ENCODE assay signal across 11 mouse cellular contexts in genomic region chr16:7146454-7146853, GRCm38 (mm10).
DNase-seq lines count a peak whose midpoint lies in the region; ATAC-seq lines count a peak whose summit lies in the region.
"Had no signal": no experiment of that assay in that cellular context is flagged by ENCODE, and none has a peak within 500 bp of the region (broad histone marks: within the 10 kb centered on the region; RNA-seq: fewer than 3 reads in every experiment).

No protein-coding gene starts in this region.

- H3K4me1 ChIP-seq in midbrain, embryonic 10.5 days, result peaks cover 47% of the 10 kb centered on the region
- peaks cover 23% of the 10 kb centered on the region for H3K4me1 ChIP-seq in midbrain, embryonic 11.5 days (ENCODE audit: control insufficient read depth, insufficient read depth, low read length)
- H3K4me1 ChIP-seq in hindbrain, embryonic 11.5 days (replicated peaks; ENCODE audit: control insufficient read depth, insufficient read depth, low read length), result peaks cover 6% of the 10 kb centered on the region
- H3K4me1 ChIP-seq in intestine, embryonic 16.5 days (ENCODE audit: control insufficient read depth, insufficient read depth, low read length), result peaks cover 10% of the 10 kb centered on the region; the same call in 1 of the 2 replicates

- peaks cover 3% of the 10 kb centered on the region; the same call in 1 of the 2 replicates for H3K27me3 ChIP-seq in midbrain, embryonic 10.5 days (ENCODE audit: low read depth, poor library complexity, severe bottlenecking)
- H3K27me3 ChIP-seq in midbrain, embryonic 11.5 days (ENCODE audit: control insufficient read depth, insufficient read depth, low read length), result no peaks in the 10 kb centered on the region
- no peaks in the 10 kb centered on the region for H3K27me3 ChIP-seq in hindbrain, embryonic 11.5 days (ENCODE audit: control insufficient read depth, insufficient read depth, low read length)
- no peaks in the 10 kb centered on the region for H3K27me3 ChIP-seq in intestine, embryonic 16.5 days (replicated peaks; ENCODE audit: control insufficient read depth, insufficient read depth, low read length)

- no peak overlapping the region for H3K4me3 ChIP-seq in midbrain, embryonic 10.5 days
- H3K4me3 ChIP-seq in midbrain, embryonic 11.5 days (ENCODE audit: low read depth, low read length), result no peak overlapping the region
- H3K4me3 ChIP-seq in hindbrain, embryonic 11.5 days (ENCODE audit: low read depth, low read length), result no peak overlapping the region
- H3K4me3 ChIP-seq in intestine, embryonic 16.5 days (ENCODE audit: low read length), result no peak overlapping the region

- H3K27ac ChIP-seq in midbrain, embryonic 10.5 days (replicated peaks), result peak overlapping the region; percentile 39; the same call in 1 of the 2 replicates
- H3K27ac ChIP-seq in midbrain, embryonic 11.5 days (ENCODE audit: low read depth, low read length), result no peak overlapping the region
- H3K27ac ChIP-seq in hindbrain, embryonic 11.5 days (ENCODE audit: low read depth, low read length), result peak overlapping the region; percentile 34
- H3K27ac ChIP-seq in intestine, embryonic 16.5 days (ENCODE audit: low read length), result no peak overlapping the region

- H3K9me3 ChIP-seq in midbrain, embryonic 10.5 days (replicated peaks), result no peaks in the 10 kb centered on the region
- H3K9me3 ChIP-seq in midbrain, embryonic 11.5 days (ENCODE audit: control insufficient read depth, low read length), result no peaks in the 10 kb centered on the region
- no peaks in the 10 kb centered on the region for H3K9me3 ChIP-seq in hindbrain, embryonic 11.5 days (ENCODE audit: control insufficient read depth, low read length)
- no peaks in the 10 kb centered on the region for H3K9me3 ChIP-seq in intestine, embryonic 16.5 days (ENCODE audit: control insufficient read depth, low read length)

- no peak for ATAC-seq in midbrain, embryonic 11.5 days (ENCODE audit: low FRiP score)
- peak; percentile 86 for ATAC-seq in hindbrain, embryonic 11.5 days (ENCODE audit: low FRiP score)
- no peak for ATAC-seq in intestine, embryonic 16.5 days
- ATAC-seq in monocyte, adult 5-6 weeks (replicated peaks; ENCODE audit: insufficient number of reproducible peaks, low FRiP score, low TSS enrichment, poor library complexity, severe bottlenecking), result no peak
- ATAC-seq: CD4-positive, CD25-positive, alpha-beta regulatory T cell, adult 4 months had no signal

- H3K36me3 ChIP-seq in midbrain, embryonic 10.5 days, result no peaks in the 10 kb centered on the region
- no peaks in the 10 kb centered on the region for H3K36me3 ChIP-seq in midbrain, embryonic 11.5 days (ENCODE audit: control insufficient read depth, insufficient read depth, low read length)
- no peaks in the 10 kb centered on the region for H3K36me3 ChIP-seq in hindbrain, embryonic 11.5 days (ENCODE audit: control insufficient read depth, insufficient read depth, low read length)
- no peaks in the 10 kb centered on the region for H3K36me3 ChIP-seq in intestine, embryonic 16.5 days (ENCODE audit: control insufficient read depth, insufficient read depth, low read length)

- no peak overlapping the region for H3K9ac ChIP-seq in midbrain, embryonic 11.5 days (ENCODE audit: low read length)
- no peak overlapping the region for H3K9ac ChIP-seq in hindbrain, embryonic 11.5 days (ENCODE audit: low read depth, low read length)
- no peak overlapping the region for H3K9ac ChIP-seq in intestine, embryonic 16.5 days (ENCODE audit: low read depth, low read length)

- 14% methylated on average over 6 of the region's 6 CpGs for WGBS in midbrain, embryonic 10.5 days
- 12% methylated on average over 6 of the region's 6 CpGs for WGBS in midbrain, embryonic 11.5 days
- WGBS in hindbrain, embryonic 11.5 days, result 16% methylated on average over 6 of the region's 6 CpGs
- WGBS in intestine, embryonic 16.5 days, result 56% methylated on average over 6 of the region's 6 CpGs

- no peak overlapping the region for H3K4me2 ChIP-seq in midbrain, embryonic 11.5 days
- no peak overlapping the region for H3K4me2 ChIP-seq in hindbrain, embryonic 11.5 days (replicated peaks; ENCODE audit: low read depth, low read length)
- H3K4me2 ChIP-seq in intestine, embryonic 16.5 days (ENCODE audit: low read depth, low read length), result no peak overlapping the region

- DNase-seq in midbrain, embryonic 10.5 days (ENCODE audit: low spot score), result no peak
- no peak for DNase-seq in midbrain, embryonic 11.5 days (ENCODE audit: low spot score, missing footprints)
- peak; percentile 64 for DNase-seq in hindbrain, embryonic 11.5 days (ENCODE audit: low spot score)
- DNase-seq in mesoderm, embryonic 11.5 days (ENCODE audit: low read depth, low spot score), result peak; percentile 42
- no peak for DNase-seq in thymus, postnatal 14 days
- DNase-seq in right cerebral cortex, postnatal 36 days (ENCODE audit: low spot score in 2 of 2), result no peak
- DNase-seq: lung, adult 18-20 months; thymus, adult 18-20 months had no signal

Comparison
In these comparisons a context has a peak if more than half of its experiments do, and no peak if none do; other contexts are left out.
1. H3K27ac ChIP-seq: peak in midbrain, embryonic 10.5 days (single experiment) and hindbrain, embryonic 11.5 days (single experiment); none in midbrain, embryonic 11.5 days (single experiment) and intestine, embryonic 16.5 days (single experiment).
2. DNase-seq: peak in hindbrain, embryonic 11.5 days (single experiment) and mesoderm, embryonic 11.5 days (single experiment); none in midbrain, embryonic 10.5 days (single experiment), midbrain, embryonic 11.5 days (single experiment), thymus, postnatal 14 days (single experiment) and right cerebral cortex, postnatal 36 days (0 of 2).